Mouse (Mus musculus) embryonic facial prominence, embryonic 11.5 days (tissue): Measurements from ENCODE around the gene Olfr670. TPM values are rescaled to one million over a fixed set of nuclear protein-coding genes. Genes with fewer than 3 reads are reported as not detected.
"Not testable (repeated sequence)": the region's sequence is repeated elsewhere in the genome, so short reads cannot be mapped to it uniquely, and the experiment has no call there.

Experiments used
- ATAC-seq: fragments of 200-750 bp; cut with Nextera tagmentation; replicated peaks from 2 replicates; pipeline ENCODE4 v1.8.0; 2017; ENCODE audit warnings: low read depth; ENCODE audit not compliant: insufficient number of reproducible peaks, low FRiP score, low TSS enrichment
- DNase-seq: peaks from one replicate; pipeline ENCODE4 v3.0.0-alpha.2; 2015; ENCODE audit warnings: low spot score
- H3K27ac ChIP-seq: fragments of 300-500 bp; sonication (generic); replicated peaks from 2 replicates; pipeline ENCODE4 v1.5.1; 2014; ENCODE audit warnings: mild to moderate bottlenecking, low read depth, low read length, control low read depth
- H3K27me3 ChIP-seq: fragments of 300-500 bp; sonication (generic); 2 replicates; pipeline ENCODE4 v1.6.1; 2014; ENCODE audit warnings: mild to moderate bottlenecking, low read length, moderate library complexity, mixed read lengths; ENCODE audit not compliant: control insufficient read depth, insufficient read depth
- H3K36me3 ChIP-seq: fragments of 300-500 bp; sonication (generic); replicated peaks from 2 replicates; pipeline ENCODE4 v1.6.1; 2014; ENCODE audit warnings: low read depth, mild to moderate bottlenecking, low read length, moderate library complexity, mixed read lengths; ENCODE audit not compliant: control insufficient read depth, insufficient read depth
- H3K4me1 ChIP-seq: fragments of 300-500 bp; sonication (generic); 2 replicates; pipeline ENCODE4 v1.6.1; 2014; ENCODE audit warnings: low read length, mixed read lengths; ENCODE audit not compliant: control insufficient read depth, insufficient read depth
- H3K4me2 ChIP-seq: fragments of 300-500 bp; sonication (generic); 2 replicates; pipeline ENCODE4 v1.6.1; 2014; ENCODE audit warnings: low read depth, mild to moderate bottlenecking, control low read depth, low read length, moderate library complexity
- H3K4me3 ChIP-seq: fragments of 300-500 bp; sonication (generic); 2 replicates; pipeline ENCODE4 v1.5.1; 2014; ENCODE audit warnings: low read depth, low read length, control low read depth
- H3K9ac ChIP-seq: fragments of 300-500 bp; sonication (generic); replicated peaks from 2 replicates; pipeline ENCODE4 v1.6.1; 2014; ENCODE audit warnings: mild to moderate bottlenecking, control low read depth, low read length
- H3K9me3 ChIP-seq: fragments of 300-500 bp; sonication (generic); replicated peaks from 2 replicates; pipeline ENCODE4 v1.6.1; 2016; ENCODE audit warnings: mild to moderate bottlenecking, low read length, inconsistent platforms, mixed read lengths; ENCODE audit not compliant: control insufficient read depth
- WGBS: fragments of 180-500 bp; shearing (Covaris S2); extraction: QIAGEN DNeasy Blood & Tissue Kit; methylation state at CpG from one replicate; pipeline ENCODE4 v1.1.7; 2014; 5-methylcytosine and 5-hydroxymethylcytosine counted together
- polyA plus RNA-seq: library from polyadenylated mRNA; unstranded; fragments of >200 nt; fragmentation: Nextera tagmentation; extraction: Ambion mirVana; gene quantifications from 2 replicates; pipeline ENCODE4 v1.2.1, GENCODE M21; 2014

The Olfr670 gene
- not detected in 2 replicates for polyA plus RNA-seq

- Histone ChIP-seq H3K27ac (no peak within 1 kb of the TSS), H3K36me3 (no peaks in the 10 kb centered on the region), H3K27me3 (no peaks in the 10 kb centered on the region), H3K9me3 (no peaks in the 10 kb centered on the region), H3K4me3 (no peak within 1 kb of the TSS), H3K9ac (no peak within 1 kb of the TSS), H3K4me1 (no peaks in the 10 kb centered on the region), H3K4me2 (no peak within 1 kb of the TSS)
- no peak for DNase-seq
- no peak for ATAC-seq
- 59% methylated on average over 1 of the region's 1 CpGs for WGBS
These were observed at the start of gene Olfr670 for GRCm38 (mm10) chr7:104962520-104962919. Gene Olfr670, minus strand, starts transcription at chr7:104962620.

DNA sequence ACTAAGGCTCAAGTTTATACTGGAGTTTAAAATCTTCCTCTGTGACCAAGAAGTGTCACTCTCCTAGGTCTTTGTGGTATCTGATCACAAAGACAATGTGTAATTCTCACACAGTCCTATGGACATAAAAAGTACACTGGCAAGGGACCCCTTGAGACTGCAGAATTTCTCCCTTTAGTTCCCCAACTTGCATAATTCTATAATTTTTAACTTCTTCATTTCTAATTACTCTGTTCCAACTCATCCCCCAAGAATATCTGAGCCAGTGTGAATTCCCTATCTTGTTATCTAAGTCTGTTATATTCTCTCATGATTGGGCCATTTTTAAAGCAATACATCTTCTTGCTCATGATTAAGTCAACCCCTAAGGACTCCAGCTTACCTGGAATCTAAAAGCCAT is 39.5 kb upstream of the Olfr670 start, which contains the start of gene Olfr672:
Gene Olfr672 (minus strand): TSS at position 101 of the 400 bp plus-strand sequence.
- ATAC-seq (no peak), DNase-seq (no peak)
- no peaks in the 10 kb centered on the region for H3K27me3 ChIP-seq
- H3K27ac ChIP-seq = no peak within 1 kb of the TSS
- H3K9ac ChIP-seq = no peak within 1 kb of the TSS
- H3K9me3 ChIP-seq = no peaks in the 10 kb centered on the region
- no peaks in the 10 kb centered on the region for H3K36me3 ChIP-seq
- no peaks in the 10 kb centered on the region for H3K4me1 ChIP-seq
- H3K4me3 ChIP-seq = no peak within 1 kb of the TSS
- no peak within 1 kb of the TSS for H3K4me2 ChIP-seq

DNA sequence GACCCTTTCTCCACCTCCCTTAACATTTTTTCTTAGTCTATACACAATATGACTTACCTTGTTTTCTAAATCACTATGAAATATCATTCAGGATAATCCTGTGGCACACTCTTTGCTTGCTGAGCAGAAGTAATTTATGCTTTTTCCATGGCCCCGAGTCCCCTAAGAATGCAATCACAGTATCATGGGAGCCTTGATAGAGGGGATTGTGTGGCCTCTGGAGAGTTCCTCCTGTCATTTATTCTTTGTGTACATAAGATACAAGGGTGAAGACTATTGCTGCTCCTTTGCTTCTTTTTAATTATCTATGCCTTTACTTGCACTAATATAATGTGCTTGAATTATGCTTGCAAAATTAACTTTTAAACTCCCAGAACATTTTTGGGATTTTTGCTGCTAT is 16.6 kb upstream of the Olfr670 start, which contains the start of gene Olfr671:
Gene Olfr671 (minus strand): TSS at position 101 of the 400 bp plus-strand sequence.
- Histone ChIP-seq H3K36me3 (no peaks in the 10 kb centered on the region), H3K9ac (no peak within 1 kb of the TSS), H3K4me1 (no peaks in the 10 kb centered on the region), H3K27me3 (no peaks in the 10 kb centered on the region), H3K4me2 (no peak within 1 kb of the TSS), H3K9me3 (no peaks in the 10 kb centered on the region), H3K4me3 (no peak within 1 kb of the TSS), H3K27ac (no peak within 1 kb of the TSS)
- WGBS = 75% methylated on average over 1 of the region's 1 CpGs
- no peak for ATAC-seq
- DNase-seq = no peak

DNA sequence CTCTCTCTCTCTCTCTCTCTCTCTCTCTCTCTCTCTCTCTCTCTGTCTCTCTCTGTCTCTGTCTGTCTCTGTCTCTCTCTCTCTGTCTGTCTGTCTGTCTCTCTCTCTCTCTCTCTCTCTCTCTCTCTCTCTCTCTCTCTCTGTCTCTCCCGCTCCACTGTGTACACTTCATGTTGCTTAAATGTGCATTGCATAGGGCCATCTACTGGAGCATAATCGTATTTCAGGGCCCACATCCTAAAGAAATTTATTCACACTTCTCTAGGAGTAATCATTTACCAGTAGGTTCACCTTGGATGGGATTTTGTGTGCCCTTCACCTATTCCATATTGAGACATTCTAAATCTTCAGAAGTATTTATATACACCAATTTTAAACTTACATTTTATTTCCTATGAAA is 10.1 kb upstream of the Olfr670 start:
- H3K4me3 ChIP-seq, ATAC-seq, DNase-seq, H3K4me2 ChIP-seq, H3K36me3 ChIP-seq, H3K27me3 ChIP-seq, H3K9ac ChIP-seq, H3K9me3 ChIP-seq, H3K4me1 ChIP-seq, H3K27ac ChIP-seq: not testable (repeated sequence)
- 80% methylated on average over 2 of the region's 2 CpGs for WGBS

GRCm38 (mm10) chr7:104950234-104950633 is 12.2 kb downstream of the Olfr670 start:
- not testable (repeated sequence) for H3K27ac ChIP-seq, DNase-seq, H3K4me2 ChIP-seq, H3K9ac ChIP-seq, H3K36me3 ChIP-seq, H3K4me3 ChIP-seq, H3K4me1 ChIP-seq, ATAC-seq, H3K27me3 ChIP-seq, H3K9me3 ChIP-seq
- 90% methylated on average over 16 of the region's 16 CpGs for WGBS

GRCm38 (mm10) chr7:104933940-104934339 is 28.5 kb downstream of the Olfr670 start, which contains the start of gene Olfr669:
Gene Olfr669, plus strand, starts transcription at chr7:104934240.
- no peaks in the 10 kb centered on the region for H3K36me3 ChIP-seq
- H3K4me2 ChIP-seq = no peak within 1 kb of the TSS
- ATAC-seq (no peak), DNase-seq (no peak)
- no peaks in the 10 kb centered on the region for H3K9me3 ChIP-seq
- no peak within 1 kb of the TSS for H3K4me3 ChIP-seq
- no peak within 1 kb of the TSS for H3K27ac ChIP-seq
- no peaks in the 10 kb centered on the region for H3K27me3 ChIP-seq
- 90% methylated on average over 1 of the region's 1 CpGs for WGBS
- no peaks in the 10 kb centered on the region for H3K4me1 ChIP-seq
- no peak within 1 kb of the TSS for H3K9ac ChIP-seq

DNA sequence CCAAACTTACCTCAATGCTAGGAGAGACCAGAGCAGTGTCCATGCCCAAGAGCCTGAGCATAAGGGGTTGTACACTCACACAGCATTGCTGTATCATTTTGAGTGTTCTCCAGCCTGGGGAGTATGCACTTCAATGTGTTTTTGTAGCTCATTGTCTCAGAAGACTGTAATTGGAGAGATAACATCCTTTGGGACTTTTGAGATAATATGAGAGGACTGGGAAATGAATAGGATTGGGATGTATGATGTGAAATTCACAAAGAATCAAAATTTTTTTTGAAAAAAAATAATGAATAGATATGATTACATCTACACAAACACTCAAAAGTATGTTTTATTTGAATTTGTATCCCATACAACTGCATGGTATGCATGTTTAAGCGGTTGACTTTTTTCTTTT is 34.5 kb downstream of the Olfr670 start, which contains the start of gene Olfr668:
Gene Olfr668 (minus strand): TSS at position 101 of the 400 bp plus-strand sequence.
- Histone ChIP-seq H3K4me2 (no peak within 1 kb of the TSS), H3K4me3 (no peak within 1 kb of the TSS), H3K36me3 (no peaks in the 10 kb centered on the region), H3K27me3 (no peaks in the 10 kb centered on the region), H3K27ac (no peak within 1 kb of the TSS), H3K9ac (no peak within 1 kb of the TSS), H3K9me3 (no peaks in the 10 kb centered on the region), H3K4me1 (no peaks in the 10 kb centered on the region)
- no peak for DNase-seq
- WGBS = 79% methylated on average over 1 of the region's 1 CpGs
- ATAC-seq = no peak

DNA sequence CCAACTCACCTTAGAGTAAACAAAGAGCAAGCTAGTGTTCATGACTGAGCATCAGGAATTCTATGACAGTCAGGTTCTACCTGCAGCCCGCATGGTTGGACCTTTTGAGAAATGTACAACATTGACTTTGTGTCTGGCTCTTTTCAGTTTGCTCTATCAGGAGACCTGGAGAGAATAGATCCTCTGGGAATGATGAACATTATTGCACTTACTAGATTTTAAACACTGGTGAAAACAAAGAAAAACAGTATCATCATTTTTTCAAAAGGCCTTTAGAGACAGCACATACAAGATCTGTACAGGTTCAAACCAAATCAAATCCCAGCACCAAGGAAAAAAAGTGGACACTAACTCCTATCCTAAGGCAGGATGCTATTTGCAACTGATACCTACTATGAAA is 41.0 kb downstream of the Olfr670 start, which contains the start of gene Olfr667:
Gene Olfr667 (minus strand): TSS at position 101 of the 400 bp plus-strand sequence.
- 82% methylated on average over 1 of the region's 1 CpGs for WGBS
- H3K4me1 ChIP-seq = no peaks in the 10 kb centered on the region
- no peak within 1 kb of the TSS for H3K4me3 ChIP-seq
- DNase-seq = no peak
- ATAC-seq = no peak
- no peak within 1 kb of the TSS for H3K9ac ChIP-seq
- H3K4me2 ChIP-seq = no peak within 1 kb of the TSS
- no peak within 1 kb of the TSS for H3K27ac ChIP-seq
- no peaks in the 10 kb centered on the region for H3K27me3 ChIP-seq
- H3K36me3 ChIP-seq = no peaks in the 10 kb centered on the region
- no peaks in the 10 kb centered on the region for H3K9me3 ChIP-seq
